Comparison of ENCODE assay signal across 24 mouse cellular contexts in genomic region chr17:72961953-72962630, GRCm38 (mm10). TPM values are rescaled to one million over a fixed set of nuclear protein-coding genes. Genes with fewer than 3 reads are reported as not detected.
DNase-seq lines count a peak whose midpoint lies in the region; ATAC-seq lines count a peak whose summit lies in the region.
"Had no signal": no experiment of that assay in that cellular context is flagged by ENCODE, and none has a peak within 500 bp of the region (broad histone marks: within the 10 kb centered on the region; RNA-seq: fewer than 3 reads in every experiment).

No protein-coding gene starts in this region.

- ATAC-seq in midbrain, embryonic 16.5 days, result no peak
- ATAC-seq: hindbrain, embryonic 16.5 days had no signal

- H3K36me3 ChIP-seq in midbrain, embryonic 16.5 days (ENCODE audit: control insufficient read depth, insufficient read depth, low read length), result no peaks in the 10 kb centered on the region
- H3K36me3 ChIP-seq: embryonic facial prominence, embryonic 15.5 days; forebrain, embryonic 10.5 days had no signal

- no peak overlapping the region for H3K27ac ChIP-seq in midbrain, embryonic 16.5 days (ENCODE audit: low read length)
- H3K27ac ChIP-seq: embryonic facial prominence, embryonic 15.5 days; forebrain, embryonic 10.5 days; gastrocnemius, adult 2 months; kidney, postnatal 0 days; left cerebral cortex, adult 2 months had no signal

- no peaks in the 10 kb centered on the region for H3K9me3 ChIP-seq in midbrain, embryonic 16.5 days (replicated peaks; ENCODE audit: control insufficient read depth, low read length, poor library complexity, severe bottlenecking)
- H3K9me3 ChIP-seq: embryonic facial prominence, embryonic 15.5 days; forebrain, embryonic 10.5 days had no signal

- no peak overlapping the region for H3K4me3 ChIP-seq in midbrain, embryonic 16.5 days (ENCODE audit: low read depth, low read length)
- H3K4me3 ChIP-seq: embryonic facial prominence, embryonic 15.5 days; forebrain, embryonic 10.5 days; gastrocnemius, adult 2 months; left cerebral cortex, adult 2 months had no signal

- peak; percentile 17 for DNase-seq in kidney, adult 11 months
- no peak for DNase-seq in kidney, postnatal 4 days
- DNase-seq in 3T3-L1 (ENCODE audit: low read depth, low spot score) (peak; percentile 65), adipocyte (ENCODE audit: low spot score) (peak; percentile 86)
- peak; percentile 45 to 62 for DNase-seq in kidney, postnatal 36 days
- DNase-seq in ovary, postnatal 36 days (ENCODE audit: low spot score), result no peak
- DNase-seq: adrenal gland, postnatal 36 days; cerebellum, adult 11-12 months; cerebellum, postnatal 25 days; gastrocnemius, adult 2 months; heart, postnatal 4 days; layer of hippocampus, adult 9-11 months; left cerebral cortex, postnatal 4 days; lung, adult 18-20 months; lung, postnatal 14 days; right cerebral cortex, adult 18-20 months; thymus, postnatal 4 days had no signal

- no peaks in the 10 kb centered on the region for H3K4me1 ChIP-seq in midbrain, embryonic 16.5 days (ENCODE audit: control insufficient read depth, insufficient read depth, low read length)

- H3K4me2 ChIP-seq in midbrain, embryonic 16.5 days (ENCODE audit: low read length), result no peak overlapping the region
- H3K4me2 ChIP-seq: embryonic facial prominence, embryonic 15.5 days; liver, embryonic 11.5 days had no signal

- no peaks in the 10 kb centered on the region for H3K27me3 ChIP-seq in midbrain, embryonic 16.5 days (ENCODE audit: control insufficient read depth, insufficient read depth, low read depth, low read length)
- H3K27me3 ChIP-seq: embryonic facial prominence, embryonic 15.5 days had no signal

- H3K9ac ChIP-seq in midbrain, embryonic 16.5 days (ENCODE audit: low read depth, low read length), result no peak overlapping the region
- H3K9ac ChIP-seq: embryonic facial prominence, embryonic 15.5 days had no signal

- 87% methylated on average over 8 of the region's 8 CpGs for WGBS in midbrain, embryonic 16.5 days

RNA-seq across cellular contexts. Expression of gene Lbh, which starts 44.0 kb away (rescaled TPM):
- 4.0 and 5.5 TPM in 2 replicates for polyA plus RNA-seq in midbrain, embryonic 16.5 days (2015; fragmentation: Nextera tagmentation; extraction: Ambion mirVana)

Comparison
In these comparisons a context has a peak if more than half of its experiments do, and no peak if none do; other contexts are left out.
1. DNase-seq: peak in kidney, adult 11 months (single experiment), 3T3-L1 (single experiment), adipocyte (single experiment) and kidney, postnatal 36 days (2 of 2); none in kidney, postnatal 4 days (0 of 2) and ovary, postnatal 36 days (single experiment).